Mouse (Mus musculus) liver, embryonic 15.5 days (tissue): ENCODE measurements around the gene Arhgap19. TPM values are rescaled to one million over a fixed set of nuclear protein-coding genes. Genes with fewer than 3 reads are reported as not detected.

Experiments
- ATAC-seq: fragments of 200-750 bp; cut with Nextera tagmentation; 2 replicates; pipeline ENCODE4 v1.8.0; 2017; ENCODE audit warnings: moderate number of reproducible peaks, mild to moderate bottlenecking, moderate library complexity; ENCODE audit not compliant: insufficient read depth
- H3K27ac ChIP-seq: fragments of 300-500 bp; sonication (generic); replicated peaks from 2 replicates; pipeline ENCODE4 v1.5.1; 2015; ENCODE audit warnings: mild to moderate bottlenecking, inconsistent platforms
- H3K27me3 ChIP-seq: fragments of 300-500 bp; sonication (generic); 2 replicates; pipeline ENCODE4 v1.6.1; 2015; ENCODE audit warnings: mild to moderate bottlenecking, inconsistent platforms
- H3K36me3 ChIP-seq: fragments of 300-500 bp; sonication (generic); replicated peaks from 2 replicates; pipeline ENCODE4 v1.6.1; 2015; ENCODE audit warnings: moderate library complexity, mild to moderate bottlenecking, inconsistent platforms
- H3K4me1 ChIP-seq: fragments of 300-500 bp; sonication (generic); replicated peaks from 2 replicates; pipeline ENCODE4 v1.6.1; 2015; ENCODE audit warnings: inconsistent platforms
- H3K4me2 ChIP-seq: fragments of 300-500 bp; sonication (generic); 2 replicates; pipeline ENCODE4 v1.6.1; 2015; ENCODE audit warnings: moderate library complexity, mild to moderate bottlenecking, inconsistent platforms
- H3K4me3 ChIP-seq: fragments of 300-500 bp; sonication (generic); replicated peaks from 2 replicates; pipeline ENCODE4 v1.5.1; 2015; ENCODE audit warnings: mild to moderate bottlenecking, inconsistent platforms
- H3K9ac ChIP-seq: fragments of 300-500 bp; sonication (generic); 2 replicates; pipeline ENCODE4 v1.6.1; 2015; ENCODE audit warnings: moderate library complexity, mild to moderate bottlenecking, inconsistent platforms
- H3K9me3 ChIP-seq: fragments of 300-500 bp; sonication (generic); replicated peaks from 2 replicates; pipeline ENCODE4 v1.6.1; 2016; ENCODE audit warnings: inconsistent platforms
- WGBS: fragments of 180-500 bp; shearing (Covaris S2); methylation state at CpG from one replicate; pipeline ENCODE4 v1.1.7; 2015; ENCODE audit warnings: mixed read lengths; ENCODE audit not compliant: insufficient replicate concordance; 5-methylcytosine and 5-hydroxymethylcytosine counted together
- polyA plus RNA-seq: library from polyadenylated mRNA; unstranded; fragments of >200 nt; fragmentation: Nextera tagmentation; extraction: Ambion mirVana; gene quantifications from 2 replicates; pipeline ENCODE4 v1.2.1, GENCODE M21; 2015

The Arhgap19 gene
- polyA plus RNA-seq, 1 experiment from 2014 or later, result 26.6 TPM

- 54% methylated on average over 6 of the region's 6 CpGs for WGBS
- Histone ChIP-seq H3K9me3 (no peaks in the 10 kb centered on the region), H3K27me3 (no peaks in the 10 kb centered on the region), H3K27ac (peak overlapping the region; percentile 16; the same call in 1 of the 2 replicates), H3K4me3 (peak overlapping the region; percentile 96), H3K9ac (peak overlapping the region; percentile 97), H3K36me3 (peaks cover 6% of the 10 kb centered on the region; the same call in 1 of the 2 replicates), H3K4me1 (peaks cover 58% of the 10 kb centered on the region), H3K4me2 (peak overlapping the region; percentile 69)
- ATAC-seq, result no peak
Observed at GRCm38 (mm10) chr19:41800451-41800850, 1.4 kb downstream of the Arhgap19 start.

- peak overlapping the region; percentile 15 for H3K4me2 ChIP-seq
- no peak overlapping the region for H3K9ac ChIP-seq
- H3K36me3 ChIP-seq, result peaks cover 6% of the 10 kb centered on the region; the same call in 1 of the 2 replicates
- peak overlapping the region; percentile 48 for H3K27ac ChIP-seq
- WGBS, result 67% methylated on average over 6 of the region's 6 CpGs
- no peak overlapping the region for H3K4me3 ChIP-seq
- no peak for ATAC-seq
- H3K27me3 ChIP-seq, result no peaks in the 10 kb centered on the region
- H3K4me1 ChIP-seq, result peaks cover 60% of the 10 kb centered on the region
- no peaks in the 10 kb centered on the region for H3K9me3 ChIP-seq
Observed at GRCm38 (mm10) chr19:41797536-41797935, 4.3 kb downstream of the Arhgap19 start.

GRCm38 (mm10) chr19:41796789-41797327 lies 5.0 kb downstream of the Arhgap19 start:
- 56% methylated on average over 12 of the region's 12 CpGs for WGBS
- H3K27ac ChIP-seq, result peak overlapping the region; percentile 48
- no peaks in the 10 kb centered on the region for H3K9me3 ChIP-seq
- ATAC-seq, result no peak
- H3K4me2 ChIP-seq, result peak overlapping the region; percentile 14; the same call in 1 of the 2 replicates
- peaks cover 10% of the 10 kb centered on the region for H3K36me3 ChIP-seq
- H3K9ac ChIP-seq, result no peak overlapping the region
- peaks cover 56% of the 10 kb centered on the region for H3K4me1 ChIP-seq
- no peak overlapping the region for H3K4me3 ChIP-seq
- H3K27me3 ChIP-seq, result no peaks in the 10 kb centered on the region

GRCm38 (mm10) chr19:41796148-41796760 lies 5.6 kb downstream of the Arhgap19 start:
- peaks cover 16% of the 10 kb centered on the region for H3K36me3 ChIP-seq
- H3K27me3 ChIP-seq, result no peaks in the 10 kb centered on the region
- 67% methylated on average over 3 of the region's 3 CpGs for WGBS
- H3K9ac ChIP-seq, result no peak overlapping the region
- no peak for ATAC-seq
- H3K4me2 ChIP-seq, result no peak overlapping the region
- peaks cover 56% of the 10 kb centered on the region for H3K4me1 ChIP-seq
- H3K9me3 ChIP-seq, result no peaks in the 10 kb centered on the region
- H3K27ac ChIP-seq, result peak overlapping the region; percentile 48; the same call in 1 of the 2 replicates
- H3K4me3 ChIP-seq, result no peak overlapping the region

GRCm38 (mm10) chr19:41794901-41795300 lies 6.9 kb downstream of the Arhgap19 start:
- Histone ChIP-seq H3K4me1 (peaks cover 47% of the 10 kb centered on the region), H3K9me3 (no peaks in the 10 kb centered on the region), H3K36me3 (peaks cover 26% of the 10 kb centered on the region), H3K4me3 (no peak overlapping the region), H3K4me2 (no peak overlapping the region), H3K9ac (no peak overlapping the region), H3K27me3 (no peaks in the 10 kb centered on the region), H3K27ac (no peak overlapping the region)
- ATAC-seq, result no peak
- 82% methylated on average over 6 of the region's 6 CpGs for WGBS

GRCm38 (mm10) chr19:41794017-41794416 lies 7.8 kb downstream of the Arhgap19 start:
- peaks cover 42% of the 10 kb centered on the region for H3K4me1 ChIP-seq
- H3K9ac ChIP-seq, result no peak overlapping the region
- H3K4me3 ChIP-seq, result no peak overlapping the region
- no peaks in the 10 kb centered on the region for H3K27me3 ChIP-seq
- no peak overlapping the region for H3K27ac ChIP-seq
- peaks cover 34% of the 10 kb centered on the region for H3K36me3 ChIP-seq
- no peak for ATAC-seq
- no peaks in the 10 kb centered on the region for H3K9me3 ChIP-seq
- no peak overlapping the region for H3K4me2 ChIP-seq

- 20% methylated on average over 1 of the region's 1 CpGs for WGBS
- H3K27ac ChIP-seq, result no peak overlapping the region
- H3K4me2 ChIP-seq, result no peak overlapping the region
- no peak overlapping the region for H3K4me3 ChIP-seq
- no peaks in the 10 kb centered on the region for H3K27me3 ChIP-seq
- no peak overlapping the region for H3K9ac ChIP-seq
- no peaks in the 10 kb centered on the region for H3K9me3 ChIP-seq
- H3K4me1 ChIP-seq, result peaks cover 38% of the 10 kb centered on the region
- H3K36me3 ChIP-seq, result peaks cover 41% of the 10 kb centered on the region
- no peak for ATAC-seq
Observed at GRCm38 (mm10) chr19:41792934-41793486, 8.8 kb downstream of the Arhgap19 start.

- 87% methylated on average over 2 of the region's 2 CpGs for WGBS
- Histone ChIP-seq H3K4me1 (peaks cover 26% of the 10 kb centered on the region), H3K9ac (no peak overlapping the region)
Observed at GRCm38 (mm10) chr19:41791384-41791783, 10.5 kb downstream of the Arhgap19 start.

GRCm38 (mm10) chr19:41789110-41789961 lies 12.5 kb downstream of the Arhgap19 start:
- H3K4me2 ChIP-seq, result no peak overlapping the region
- H3K36me3 ChIP-seq, result peaks cover 68% of the 10 kb centered on the region
- H3K27ac ChIP-seq, result no peak overlapping the region
- no peaks in the 10 kb centered on the region for H3K9me3 ChIP-seq
- H3K27me3 ChIP-seq, result no peaks in the 10 kb centered on the region
- WGBS, result 74% methylated on average over 10 of the region's 10 CpGs
- no peak overlapping the region for H3K4me3 ChIP-seq
- no peak overlapping the region for H3K9ac ChIP-seq
- no peak for ATAC-seq
- peaks cover 13% of the 10 kb centered on the region for H3K4me1 ChIP-seq

More at GRCm38 (mm10) chr19:41791384-41791783, 10.5 kb downstream of the Arhgap19 start:
- Histone ChIP-seq H3K27ac (no peak overlapping the region), H3K36me3 (peaks cover 50% of the 10 kb centered on the region), H3K9me3 (no peaks in the 10 kb centered on the region), H3K27me3 (no peaks in the 10 kb centered on the region), H3K4me3 (no peak overlapping the region), H3K4me2 (no peak overlapping the region)
- ATAC-seq, result no peak

- H3K9me3 ChIP-seq, result no peaks in the 10 kb centered on the region
- H3K27me3 ChIP-seq, result no peaks in the 10 kb centered on the region
- WGBS, result 86% methylated on average over 1 of the region's 1 CpGs
- H3K4me2 ChIP-seq, result no peak overlapping the region
- no peak overlapping the region for H3K27ac ChIP-seq
- H3K4me1 ChIP-seq, result 0 out of 2 replicates have a peak, but pooled peaks cover 3% of the 10 kb centered on the region
- no peak overlapping the region for H3K4me3 ChIP-seq
- H3K36me3 ChIP-seq, result peaks cover 84% of the 10 kb centered on the region
- ATAC-seq, result no peak
- H3K9ac ChIP-seq, result no peak overlapping the region
Observed at GRCm38 (mm10) chr19:41786896-41787295, 15.0 kb downstream of the Arhgap19 start.

- Histone ChIP-seq H3K9me3 (no peaks in the 10 kb centered on the region), H3K4me2 (no peak overlapping the region), H3K27ac (no peak overlapping the region), H3K27me3 (no peaks in the 10 kb centered on the region), H3K36me3 (peaks cover 93% of the 10 kb centered on the region), H3K4me3 (no peak overlapping the region), H3K4me1 (no peaks in the 10 kb centered on the region), H3K9ac (no peak overlapping the region)
- 78% methylated on average over 6 of the region's 6 CpGs for WGBS
- ATAC-seq, result no peak
Observed at GRCm38 (mm10) chr19:41777514-41777913, 24.3 kb downstream of the Arhgap19 start.
